Mouse (Mus musculus) right cerebral cortex, postnatal 14 days (tissue): Measurements from ENCODE around the gene Clstn2.

Experiments used
- DNase-seq: peaks from one replicate; pipeline ENCODE4 v3.0.0; 2022

Clstn2 gene

DNA sequence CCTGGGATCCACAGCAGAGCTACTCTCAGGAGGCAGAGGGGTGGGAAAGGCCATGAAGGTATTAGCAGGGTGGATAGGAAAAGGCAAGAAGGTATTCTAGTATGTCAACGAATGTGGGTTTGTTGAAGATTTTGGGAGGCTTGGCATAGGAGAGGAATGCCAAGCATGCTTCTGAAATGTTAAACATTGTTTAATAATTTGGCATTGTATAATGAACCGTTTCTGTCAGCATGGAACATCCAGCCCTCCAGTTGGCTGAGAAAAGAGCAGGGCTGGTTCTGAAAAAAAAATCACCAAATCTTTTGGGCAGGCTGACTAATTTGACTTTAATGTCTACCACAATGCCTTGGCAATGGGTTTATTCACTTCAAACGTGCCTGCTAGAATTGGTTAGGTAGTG is 355.9 kb downstream of the Clstn2 start:
- DNase-seq = no peak

DNA sequence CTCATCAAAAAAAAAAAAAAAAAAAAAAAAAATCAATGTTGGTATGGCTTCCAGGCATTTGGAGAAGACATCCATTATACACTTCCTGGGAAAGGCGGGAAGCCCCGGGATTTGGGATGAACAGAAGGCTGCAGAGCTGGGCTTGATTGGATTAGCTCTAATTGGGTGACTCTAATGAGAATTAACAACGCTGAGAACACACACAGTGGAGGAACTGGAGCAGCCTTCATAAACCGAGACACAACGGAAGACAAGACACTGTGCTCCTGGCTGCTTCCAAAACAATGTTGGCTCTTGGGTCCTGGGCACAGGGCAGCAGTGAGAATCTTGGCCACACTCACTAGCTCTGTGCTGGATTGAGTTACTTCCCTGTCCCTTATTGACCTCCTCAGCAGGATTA is 360.3 kb downstream of the Clstn2 start:
- no peak for DNase-seq

DNA sequence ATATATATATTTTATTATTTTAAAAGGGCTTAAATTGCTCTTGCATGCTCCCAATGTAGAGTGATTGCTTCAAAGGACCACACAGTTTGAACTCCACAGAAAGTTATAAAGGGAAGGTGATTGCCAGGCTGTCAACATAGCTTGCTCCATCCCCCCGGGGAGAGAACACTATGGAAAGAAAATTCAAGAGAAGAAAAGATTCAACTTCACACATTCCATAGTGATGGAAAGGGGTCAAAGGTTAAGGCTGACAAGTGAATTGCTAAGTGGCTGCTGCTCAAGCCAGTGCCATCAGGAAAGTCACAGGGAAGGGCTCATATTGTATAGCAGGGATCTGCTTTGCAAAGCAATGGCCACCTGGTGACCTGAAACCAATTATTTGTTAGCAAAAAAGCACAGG is 360.8 kb downstream of the Clstn2 start:
- DNase-seq = no peak

DNA sequence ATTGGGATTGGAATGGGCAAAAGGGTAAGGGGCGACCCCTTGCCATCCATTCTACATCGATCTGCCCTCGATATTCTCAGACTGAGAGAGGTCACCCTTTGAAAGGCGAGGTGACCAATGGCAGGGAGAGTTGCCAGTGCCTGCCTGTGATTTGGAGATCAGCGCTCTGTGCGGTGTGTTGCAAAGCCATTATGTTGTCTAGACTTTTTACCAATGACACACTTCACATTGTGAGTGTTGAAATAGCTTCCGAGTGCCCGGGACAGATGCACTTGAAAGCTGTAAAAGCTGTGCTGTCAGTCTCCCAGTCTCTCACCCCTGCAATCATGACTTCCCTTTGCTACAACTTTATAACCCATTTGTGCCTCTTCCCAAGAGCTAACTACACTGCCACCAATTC is 362.3 kb downstream of the Clstn2 start:
- no peak for DNase-seq

DNA sequence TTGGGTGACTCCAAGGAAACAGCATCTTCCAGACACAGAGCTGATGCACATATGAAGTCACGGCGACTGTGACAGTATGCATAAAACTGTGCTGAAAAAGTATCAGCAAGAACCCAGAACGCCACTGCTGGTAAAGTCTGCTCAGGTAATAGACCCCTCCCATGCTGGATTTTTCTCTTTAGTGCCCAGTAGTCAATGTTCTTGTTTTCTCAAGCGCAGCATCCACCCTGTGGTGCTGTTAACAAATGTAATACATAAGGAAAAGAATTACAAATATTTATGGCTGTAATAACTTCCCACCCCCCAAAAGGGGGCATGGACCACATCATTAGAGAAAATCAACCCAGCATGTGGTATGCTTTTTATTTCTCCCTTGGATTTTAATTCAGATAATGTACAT is 372.0 kb downstream of the Clstn2 start:
- DNase-seq = no peak

DNA sequence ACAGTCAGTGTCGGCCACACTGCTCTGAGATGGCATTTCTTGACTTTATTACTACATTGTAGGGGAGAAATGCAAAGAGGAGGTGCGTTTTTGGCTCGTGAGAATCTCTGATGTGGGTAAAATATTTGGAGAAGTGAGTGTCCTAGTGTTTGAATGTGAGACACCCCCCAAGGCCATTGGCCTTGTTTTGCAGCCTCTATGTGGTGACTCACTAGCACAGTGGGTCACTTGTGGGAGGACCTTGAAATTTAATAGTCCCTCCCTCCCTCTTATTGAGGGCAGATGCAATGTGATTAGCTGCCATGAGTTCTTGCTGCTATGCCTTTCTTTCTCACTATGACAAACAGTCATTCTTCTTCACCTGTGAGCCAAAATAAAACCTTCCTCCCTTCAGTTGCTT is 374.2 kb downstream of the Clstn2 start:
- DNase-seq = no peak

DNA sequence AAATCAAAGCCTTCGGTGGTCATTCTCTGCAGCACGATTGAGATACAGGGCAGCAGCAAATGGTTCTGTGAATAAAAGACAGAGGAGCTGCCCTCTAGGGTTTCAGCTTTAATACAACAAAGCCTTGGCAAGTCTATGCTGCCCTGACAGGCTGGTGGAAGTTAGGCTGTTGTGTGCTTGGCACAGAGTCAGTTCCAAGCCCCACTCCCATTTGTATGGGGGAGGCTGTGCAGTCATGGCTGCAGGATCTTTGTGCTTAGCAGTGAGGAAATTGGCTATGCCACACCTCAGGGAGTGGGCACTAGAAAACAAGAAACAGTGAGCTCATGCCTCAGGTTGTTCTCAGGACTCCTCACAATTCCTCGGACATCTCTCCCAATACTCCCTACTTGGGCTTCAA is 384.6 kb downstream of the Clstn2 start:
- no peak for DNase-seq

DNA sequence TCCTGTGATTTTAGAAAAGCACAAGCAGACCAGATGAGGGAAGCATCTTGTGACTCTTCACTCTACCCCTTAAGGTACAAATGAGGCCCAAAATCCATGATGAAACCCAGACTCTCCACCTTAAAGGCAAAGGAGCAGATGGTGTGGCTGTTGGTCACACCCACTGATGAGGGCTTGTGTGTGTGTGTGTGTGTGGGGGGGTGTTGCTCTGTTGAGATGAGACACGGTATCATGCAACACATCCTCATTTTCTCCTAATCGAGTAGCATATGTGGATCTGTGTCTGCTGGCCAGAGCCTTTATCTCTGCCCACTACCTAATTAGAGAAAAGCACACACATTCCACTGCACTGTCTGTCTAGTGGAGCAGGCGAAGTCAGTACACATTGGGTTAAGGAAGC is 387.2 kb downstream of the Clstn2 start:
- DNase-seq = no peak

DNA sequence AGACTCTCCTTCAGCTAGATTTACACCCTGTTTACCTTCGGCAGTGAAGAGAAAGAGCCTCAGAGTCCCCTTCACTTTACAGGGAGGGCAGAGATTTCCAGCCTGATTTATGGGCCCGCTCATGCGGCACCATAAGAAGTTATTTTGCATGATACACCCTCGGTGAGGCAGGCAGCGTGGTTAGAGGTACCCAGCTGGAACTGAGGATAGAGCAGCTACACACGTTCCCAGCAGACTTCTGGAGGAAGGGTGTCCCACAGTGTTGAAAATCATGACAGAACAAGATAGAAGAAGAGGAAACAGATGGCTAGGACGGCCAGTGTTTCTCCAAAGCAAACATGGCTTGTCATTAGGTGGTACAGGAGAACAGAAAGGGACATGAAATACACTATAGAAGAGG is 390.6 kb downstream of the Clstn2 start:
- no peak for DNase-seq

DNA sequence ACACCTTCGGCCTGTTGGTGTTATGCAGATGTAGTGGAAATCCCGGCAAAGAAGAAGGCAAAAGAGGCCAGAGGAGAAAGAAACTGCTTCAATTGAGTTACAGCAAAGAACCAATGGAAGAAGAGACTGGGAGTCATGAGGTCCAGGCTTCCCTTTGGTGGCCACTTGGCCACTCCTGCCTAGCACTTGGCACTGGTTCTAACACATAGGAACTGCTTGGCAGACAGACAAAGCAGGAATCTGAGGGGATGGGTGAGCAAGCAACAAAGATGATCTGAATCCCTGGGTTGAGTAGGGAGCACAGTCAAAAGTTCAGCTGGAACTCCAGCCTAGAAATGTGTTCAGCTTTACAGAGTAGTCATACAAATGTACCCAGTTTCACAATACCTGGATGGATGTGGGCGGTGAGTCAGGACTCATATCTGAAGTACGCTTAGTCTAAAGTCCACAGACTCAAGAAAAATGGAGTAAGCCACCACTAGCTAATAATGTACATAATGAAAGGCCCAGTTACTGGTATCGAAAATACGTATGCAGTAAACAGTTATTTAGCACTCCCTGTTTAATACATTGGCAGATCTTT is 392.9 kb downstream of the Clstn2 start:
- no peak for DNase-seq

DNA sequence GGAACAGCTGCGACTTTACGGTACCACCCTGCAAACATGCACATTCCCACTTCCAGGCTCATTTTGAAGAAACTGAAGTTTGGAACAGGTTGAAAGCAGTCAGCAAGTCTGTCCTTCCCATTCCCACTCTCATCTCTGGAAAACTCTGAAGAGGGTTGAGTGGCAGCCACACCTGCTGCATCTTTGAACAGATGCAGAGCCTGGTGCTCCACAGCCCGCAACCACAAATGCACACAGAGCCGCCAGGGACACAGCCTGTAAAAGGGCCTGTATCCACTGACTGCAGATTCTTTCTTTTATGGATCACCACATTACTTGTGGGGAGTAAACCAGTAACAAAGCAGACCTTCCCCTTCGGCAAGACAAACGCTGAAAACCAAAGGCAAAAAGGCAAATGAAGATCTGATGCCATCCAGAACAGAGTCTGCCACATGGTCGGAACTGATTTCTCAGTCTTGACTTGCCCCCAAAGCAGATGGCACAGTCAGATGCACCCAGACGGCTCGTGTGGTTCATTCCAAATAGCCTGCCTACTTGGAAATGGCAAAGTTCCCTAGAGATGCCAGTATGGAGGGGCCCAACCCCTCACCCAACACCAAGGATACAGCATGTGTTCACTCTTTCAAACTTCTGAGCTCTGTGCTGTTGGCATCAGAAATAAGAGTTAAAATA is 394.2 kb downstream of the Clstn2 start:
- no peak for DNase-seq

DNA sequence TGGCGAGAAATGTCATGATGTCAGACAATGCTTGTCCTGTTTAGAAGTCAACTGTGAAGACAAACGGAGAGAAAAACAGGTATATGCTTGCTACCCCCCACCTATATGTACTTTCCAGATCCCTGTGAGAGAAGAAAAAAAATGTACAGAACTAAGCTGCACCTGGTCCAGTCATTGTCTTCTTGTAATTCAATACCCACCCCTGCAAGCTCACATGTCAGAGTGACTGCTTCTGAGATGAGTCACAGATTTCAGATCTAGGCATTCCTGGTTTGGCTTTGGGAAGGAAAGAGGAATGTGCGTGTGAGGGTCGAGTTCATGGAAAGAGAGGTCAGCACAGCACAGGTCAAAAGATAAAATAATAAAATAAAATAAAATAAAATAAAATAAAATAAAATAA is 397.6 kb downstream of the Clstn2 start:
- no peak for DNase-seq

DNA sequence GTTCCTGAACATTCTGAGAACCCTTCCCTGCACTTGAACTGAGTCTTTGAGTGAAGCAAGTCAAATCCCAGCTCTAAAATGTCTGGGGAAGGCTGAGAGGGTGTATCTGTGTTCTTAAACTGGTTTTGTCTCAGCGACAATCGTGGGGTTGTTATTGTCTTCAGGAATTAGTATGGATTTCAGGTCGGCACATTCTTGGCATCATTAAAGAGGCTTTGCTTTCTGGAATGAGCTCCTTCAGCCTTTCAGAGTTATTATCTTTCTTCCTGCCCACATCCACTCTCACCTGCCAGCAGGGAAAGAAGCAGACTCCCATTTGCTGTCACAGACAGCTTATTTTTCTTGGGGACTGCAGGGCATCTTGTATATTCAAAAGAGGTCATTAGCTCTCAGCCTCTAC is 398.1 kb downstream of the Clstn2 start:
- no peak for DNase-seq

DNA sequence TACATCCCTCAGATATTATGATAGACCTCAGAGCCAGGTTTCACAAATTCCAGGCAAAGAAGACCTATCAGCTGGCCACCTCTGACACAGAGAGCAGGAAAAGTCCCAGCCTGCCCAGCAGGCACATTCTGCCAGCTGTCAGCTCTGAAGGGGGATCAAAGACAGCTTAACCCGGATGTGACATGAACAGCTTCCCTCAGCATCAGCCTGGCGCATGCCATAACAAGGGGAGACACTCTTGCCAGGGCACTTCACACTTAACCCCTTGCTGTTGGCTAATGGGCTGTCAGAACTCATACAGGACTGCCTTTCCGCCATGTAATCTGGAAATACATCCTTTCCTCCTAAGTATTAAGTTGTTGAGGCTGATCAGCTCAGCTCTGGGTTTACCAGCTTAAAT is 403.8 kb downstream of the Clstn2 start:
- no peak for DNase-seq

DNA sequence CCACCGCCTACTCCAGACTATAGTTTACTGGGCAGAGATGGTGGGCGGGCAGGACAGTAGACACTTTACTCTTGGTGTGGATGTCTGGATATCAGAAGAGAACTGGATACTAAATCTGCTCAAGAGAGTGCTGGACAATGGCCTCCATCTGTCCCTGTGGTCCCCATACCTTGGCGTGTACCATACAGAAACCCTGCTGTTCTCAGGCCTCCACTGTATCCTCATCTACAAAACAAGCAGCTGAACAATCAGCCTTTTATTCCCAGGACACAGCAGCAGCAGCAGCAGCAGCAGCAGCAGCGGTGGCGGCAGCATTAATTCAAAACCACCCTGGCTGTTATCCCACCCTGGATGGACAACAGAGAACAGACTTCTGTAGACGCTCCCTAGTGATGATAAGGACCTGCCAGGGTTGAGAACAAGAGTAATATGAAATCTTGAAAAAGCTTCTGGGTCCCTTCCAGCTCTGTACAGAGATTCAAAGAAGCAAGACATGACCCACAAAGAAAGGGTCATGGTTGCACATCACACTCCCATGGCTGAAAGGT is 404.5 kb downstream of the Clstn2 start:
- no peak for DNase-seq

DNA sequence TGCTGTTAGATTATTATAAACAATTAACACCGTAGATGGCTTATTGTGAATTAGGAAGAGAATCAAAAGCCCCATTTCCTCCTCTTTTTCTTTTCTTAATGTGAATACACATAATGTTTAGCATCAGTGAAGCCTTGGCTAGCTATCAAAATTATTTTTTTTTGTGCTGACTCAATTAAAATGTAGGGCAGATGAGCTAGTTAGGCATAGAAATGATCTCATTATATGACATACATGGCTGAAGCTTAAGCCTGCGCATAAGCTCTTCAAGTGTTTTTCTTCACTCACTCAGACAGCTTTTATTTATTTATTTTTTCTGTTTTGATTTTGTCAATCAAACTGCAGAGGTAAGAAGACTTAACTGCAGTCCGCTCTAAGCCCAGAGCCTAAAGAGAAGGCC is 405.1 kb downstream of the Clstn2 start:
- DNase-seq = no peak

DNA sequence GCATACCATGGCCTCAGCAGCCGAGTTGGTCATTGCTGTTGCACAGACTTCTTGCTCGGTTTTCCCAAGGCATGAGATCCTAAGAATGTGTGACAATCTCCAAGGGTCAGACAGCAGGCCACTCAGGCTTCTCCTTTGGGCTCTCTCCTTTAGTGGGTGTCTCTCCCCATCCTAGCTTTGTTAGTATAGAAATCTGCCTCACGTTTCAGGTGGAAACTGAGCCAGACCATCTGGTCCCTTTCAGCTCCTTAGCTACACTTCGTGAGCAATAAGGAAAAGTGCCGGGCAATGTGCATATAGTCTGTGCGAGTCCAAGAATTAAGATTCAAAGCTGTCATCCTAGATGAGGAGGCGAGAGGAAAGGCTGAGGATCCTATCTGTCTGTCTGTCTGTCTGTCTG is 422.4 kb downstream of the Clstn2 start:
- DNase-seq = peak; percentile 15

DNA sequence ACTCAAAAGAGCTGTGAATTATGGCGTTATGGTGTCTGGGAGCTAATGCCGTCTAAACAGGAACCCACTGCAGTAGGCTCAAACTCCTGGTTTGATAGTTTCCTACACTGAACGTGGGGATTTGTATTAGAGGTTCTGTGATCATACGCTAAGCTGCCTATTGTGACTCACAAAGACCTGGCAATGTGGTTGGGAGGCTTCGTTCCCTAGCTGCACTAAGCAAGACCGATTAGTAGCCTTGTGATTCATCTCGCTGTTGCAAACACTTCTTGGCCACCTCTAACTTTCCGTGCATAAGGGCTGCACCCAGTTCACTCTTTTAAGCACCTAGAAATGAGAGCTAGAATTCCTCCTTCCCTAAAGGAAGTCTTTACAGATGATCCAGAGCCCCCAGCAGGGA is 429.3 kb downstream of the Clstn2 start:
- DNase-seq = no peak

DNA sequence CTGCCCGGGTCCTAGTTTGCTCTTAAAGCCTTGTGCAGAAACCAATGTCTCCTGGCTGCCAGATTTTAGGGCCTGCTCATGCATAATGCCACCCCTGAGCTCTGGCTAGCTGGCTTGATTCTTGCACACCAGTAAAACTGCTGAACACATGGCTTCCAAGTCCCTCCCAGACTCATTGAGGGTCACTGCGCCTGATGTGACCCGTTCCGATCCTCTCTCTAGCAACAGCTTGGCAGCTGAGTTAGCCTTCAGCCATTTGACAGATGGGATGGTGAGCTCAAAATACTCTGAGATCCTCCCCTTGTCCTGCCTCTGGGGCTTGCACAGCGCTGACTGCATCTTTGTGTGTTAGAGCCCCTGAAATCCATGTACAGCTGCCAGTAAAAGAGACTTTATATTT is 430.5 kb downstream of the Clstn2 start:
- no peak for DNase-seq

DNA sequence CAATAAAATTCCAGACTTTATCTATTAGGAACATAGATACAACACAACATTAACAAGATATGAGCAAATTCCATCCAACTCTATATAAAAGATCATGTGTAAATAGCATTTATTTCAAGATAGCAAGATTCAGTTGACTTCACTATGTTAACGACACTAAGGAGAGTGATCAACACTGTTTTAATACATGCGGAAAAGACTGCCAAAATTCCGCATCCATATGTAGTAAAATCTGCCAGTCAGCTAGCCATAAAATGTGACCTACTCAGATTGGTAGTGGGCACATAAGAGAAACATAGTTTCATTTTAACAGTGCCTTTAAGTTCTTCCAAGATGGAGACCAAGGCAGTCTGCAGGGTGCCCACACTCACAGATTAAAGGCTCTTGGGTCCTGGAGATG is 434.0 kb downstream of the Clstn2 start:
- no peak for DNase-seq

DNA sequence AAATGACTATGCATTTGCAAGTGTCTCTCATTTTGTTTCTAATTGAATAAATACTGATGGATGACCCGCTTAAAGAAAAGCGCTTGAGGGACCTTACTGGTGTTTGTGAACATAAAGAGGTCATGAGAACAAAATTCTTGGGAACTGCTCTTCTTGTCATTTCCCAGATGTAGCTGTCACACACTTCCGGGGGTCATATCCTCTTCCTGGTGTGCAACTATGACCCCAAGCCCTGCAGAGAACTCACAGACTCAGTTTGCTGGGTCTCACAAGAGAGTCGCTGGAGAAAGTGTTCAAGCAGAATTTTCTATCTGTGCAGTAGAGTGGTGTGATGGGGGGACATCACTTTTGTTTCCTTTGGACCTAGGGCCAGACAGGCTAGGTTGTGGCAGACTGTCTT is 442.3 kb downstream of the Clstn2 start:
- DNase-seq = no peak

DNA sequence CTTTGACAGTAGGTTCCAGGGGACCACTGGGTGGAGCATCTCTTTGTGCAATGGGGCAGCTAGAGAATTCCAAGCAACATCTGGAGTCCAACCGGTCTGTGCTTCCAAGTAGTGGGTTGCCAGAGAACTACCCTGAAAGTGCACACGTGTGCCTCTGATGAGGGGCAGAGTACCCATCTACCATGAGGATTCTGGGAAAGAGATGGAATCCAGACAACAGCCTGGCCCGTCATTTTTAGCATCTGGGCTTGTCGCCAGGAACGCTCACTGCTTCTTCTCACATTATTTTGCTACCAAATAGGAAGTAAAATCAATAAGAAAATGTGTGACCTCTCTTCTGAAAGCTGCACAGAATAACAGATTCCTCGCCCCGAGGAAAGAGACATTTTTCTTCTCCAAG is 462.1 kb downstream of the Clstn2 start:
- peak; percentile 49 for DNase-seq

DNA sequence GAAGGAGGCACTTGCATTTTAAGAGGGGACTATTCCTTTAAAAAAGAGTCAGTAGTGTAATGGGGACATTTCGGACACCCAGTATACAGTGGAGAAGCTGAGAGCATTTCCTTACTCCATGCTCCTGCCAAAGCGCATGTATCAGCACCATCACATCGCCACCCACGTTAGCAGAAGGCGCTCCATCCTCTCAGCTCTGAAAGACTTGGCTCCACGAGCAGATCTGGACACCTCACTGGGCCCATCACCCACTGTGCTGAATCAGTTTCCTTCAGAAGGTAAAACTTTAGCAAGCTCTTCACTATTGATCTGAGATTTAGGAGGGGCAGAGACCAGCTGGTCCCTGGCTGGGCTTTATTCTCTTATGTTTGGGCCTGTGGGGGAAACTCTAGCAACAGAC is 469.9 kb downstream of the Clstn2 start:
- peak; percentile 23 for DNase-seq

DNA sequence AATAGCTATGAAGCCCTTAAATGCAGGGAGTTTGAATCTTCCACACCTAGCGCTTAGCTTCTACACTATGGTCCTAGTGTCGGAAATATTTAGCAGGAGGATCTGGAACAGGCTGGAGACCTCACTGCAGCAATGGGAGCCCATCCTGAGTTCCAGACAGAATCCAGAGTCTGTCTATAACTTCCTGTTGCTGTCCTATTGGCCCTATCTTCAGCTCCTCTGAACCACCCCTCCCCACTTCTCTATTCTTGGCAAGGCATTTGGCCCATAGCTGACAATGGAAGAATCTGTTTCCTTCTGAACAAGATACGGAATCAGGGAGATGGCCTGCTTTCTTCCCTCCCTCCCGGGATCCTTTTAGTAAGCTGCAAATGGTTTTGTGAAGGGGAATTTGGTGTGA is 488.6 kb downstream of the Clstn2 start:
- DNase-seq = no peak

DNA sequence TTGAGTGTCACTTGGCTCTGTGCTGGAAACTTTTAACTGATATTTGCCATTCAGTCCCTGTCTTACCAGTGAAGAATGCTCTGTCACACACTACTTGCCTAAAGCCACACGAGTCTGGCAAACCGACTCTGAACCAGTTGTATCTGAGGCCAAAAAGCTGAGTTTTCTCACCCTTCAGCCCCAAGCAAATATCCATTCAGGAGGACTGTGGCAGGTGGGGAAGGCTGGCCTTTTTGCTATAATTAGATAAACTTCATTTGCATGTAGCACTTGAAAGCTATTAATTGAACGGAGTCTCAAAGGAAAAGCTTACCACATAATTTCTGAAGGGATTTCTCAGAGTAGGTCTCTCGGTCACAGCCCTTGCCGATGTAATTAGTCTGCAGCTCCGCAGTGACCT is 491.6 kb downstream of the Clstn2 start:
- no peak for DNase-seq
